Mouse (Mus musculus) liver, embryonic 14.5 days (tissue): ENCODE data around the gene Dnah8.

Experiments used
- CTCF ChIP-seq: IDR thresholded peaks from 2 replicates; pipeline ENCODE4 v1.5.1; 2016; ENCODE audit warnings: antibody characterized with exemption, low read depth, control low read depth
- EP300 ChIP-seq: IDR thresholded peaks from 2 replicates; pipeline ENCODE4 v1.6.1; 2016; ENCODE audit warnings: antibody characterized with exemption, low read depth

DNA sequence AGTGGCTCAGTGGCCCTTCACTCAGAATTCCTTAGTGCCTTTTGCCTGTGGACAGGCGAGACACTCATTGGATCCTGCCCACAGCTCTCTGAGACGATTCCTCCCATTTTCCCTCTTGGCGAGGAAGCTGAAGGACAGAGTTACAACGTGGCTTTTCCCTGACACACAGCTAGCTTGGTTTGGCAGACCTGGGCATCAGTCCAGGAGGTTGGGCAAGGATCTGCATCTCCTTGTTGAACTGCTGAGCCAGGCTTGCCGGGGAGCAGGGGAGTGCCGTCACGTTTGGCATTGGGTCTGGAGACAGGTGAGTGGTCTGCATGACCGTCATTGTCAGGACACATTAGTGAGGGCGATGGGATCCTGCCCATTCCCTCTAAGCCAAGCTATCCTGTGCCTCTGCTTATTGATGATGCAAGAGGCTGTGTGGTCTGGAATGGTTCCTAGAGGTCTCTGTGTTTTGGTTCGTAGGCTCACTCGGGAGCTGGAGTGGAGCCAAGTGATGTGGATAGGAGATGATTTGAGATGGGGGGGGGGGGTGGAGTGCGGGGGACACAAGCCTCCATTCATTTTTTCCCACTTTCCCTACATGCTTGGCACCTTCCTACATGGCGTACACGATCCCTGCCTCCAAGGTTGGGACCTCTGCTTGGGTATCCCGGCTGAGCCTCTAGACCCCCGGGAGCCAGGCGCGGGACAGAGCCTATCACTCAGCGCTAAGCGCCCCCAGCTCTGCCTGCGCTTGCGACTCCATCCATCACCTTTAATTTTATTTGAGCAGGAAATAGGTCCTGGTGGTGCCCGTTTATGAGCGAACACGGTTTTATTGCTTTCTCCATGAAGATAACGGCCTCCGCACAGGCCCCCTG, 286.9 kb downstream of the Dnah8 start:
- no peak for TF ChIP-seq EP300
- TF ChIP-seq CTCF = no peak
